Mouse (Mus musculus) forebrain, embryonic 16.5 days (tissue): Measurements from ENCODE around the gene Usp3. TPM values are rescaled to one million over a fixed set of nuclear protein-coding genes. Genes with fewer than 3 reads are reported as not detected.

Experiments used
- ATAC-seq: fragments of 200-750 bp; cut with Nextera tagmentation; 2 replicates; pipeline ENCODE4 v1.8.0; 2017; ENCODE audit warnings: mild to moderate bottlenecking, moderate library complexity
- H3K27ac ChIP-seq: fragments of 300-500 bp; sonication (generic); 2 replicates; pipeline ENCODE4 v1.5.1; 2014; ENCODE audit warnings: low read length, control low read depth
- H3K27me3 ChIP-seq: fragments of 300-500 bp; sonication (generic); replicated peaks from 2 replicates; pipeline ENCODE4 v1.6.1; 2014; ENCODE audit warnings: low read length; ENCODE audit not compliant: control insufficient read depth, insufficient read depth
- H3K36me3 ChIP-seq: fragments of 300-500 bp; sonication (generic); 2 replicates; pipeline ENCODE4 v1.6.1; 2014; ENCODE audit not compliant: control insufficient read depth, insufficient read depth
- H3K4me1 ChIP-seq: fragments of 300-500 bp; sonication (generic); replicated peaks from 2 replicates; pipeline ENCODE4 v1.6.1; 2014; ENCODE audit warnings: low read length; ENCODE audit not compliant: control insufficient read depth, insufficient read depth
- H3K4me2 ChIP-seq: fragments of 300-500 bp; sonication (generic); 2 replicates; pipeline ENCODE4 v1.6.1; 2014; ENCODE audit warnings: mild to moderate bottlenecking, low read length, control low read depth
- H3K4me3 ChIP-seq: fragments of 300-500 bp; sonication (generic); replicated peaks from 2 replicates; pipeline ENCODE4 v1.5.1; 2014; ENCODE audit warnings: mild to moderate bottlenecking, low read length, control low read depth
- H3K9ac ChIP-seq: fragments of 300-500 bp; sonication (generic); replicated peaks from 2 replicates; pipeline ENCODE4 v1.6.1; 2014; ENCODE audit warnings: low read depth, low read length, control low read depth
- H3K9me3 ChIP-seq: fragments of 300-500 bp; sonication (generic); 2 replicates; pipeline ENCODE4 v1.6.1; 2016; ENCODE audit warnings: low read length; ENCODE audit not compliant: control insufficient read depth
- WGBS: fragments of 180-500 bp; shearing (Covaris S2); extraction: QIAGEN DNeasy Blood & Tissue Kit; methylation state at CpG from one replicate; pipeline ENCODE4 v1.1.7; 2014; 5-methylcytosine and 5-hydroxymethylcytosine counted together
- polyA plus RNA-seq: library from polyadenylated mRNA; unstranded; fragments of >200 nt; fragmentation: Nextera tagmentation; extraction: Ambion mirVana; gene quantifications from 2 replicates; pipeline ENCODE4 v1.2.1, GENCODE M21; 2015

The Usp3 gene
- polyA plus RNA-seq, 1 experiment from 2014 or later: 93.0 TPM

DNA sequence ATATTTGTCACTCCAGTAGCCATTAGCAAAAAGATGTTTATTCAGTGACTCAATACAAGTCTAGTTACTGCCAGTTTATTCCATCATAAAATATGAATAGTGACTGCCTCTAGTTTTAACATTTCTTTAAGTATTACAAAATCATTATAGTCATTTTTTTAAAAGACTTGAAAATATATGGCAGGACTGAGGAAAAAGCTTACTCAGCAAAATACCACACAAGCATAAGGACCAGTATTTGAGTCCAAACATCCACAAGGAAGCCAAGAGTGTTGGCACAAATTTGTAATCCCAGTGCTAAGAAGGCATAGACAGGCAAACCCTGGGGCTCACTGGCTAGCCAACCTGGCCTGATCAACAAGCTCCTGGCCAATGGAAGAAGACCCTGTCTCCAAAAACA, 99.0 kb downstream of the Usp3 start:
- Histone ChIP-seq H3K9ac (no peak overlapping the region), H3K4me2 (no peak overlapping the region), H3K36me3 (peaks cover 52% of the 10 kb centered on the region), H3K9me3 (no peaks in the 10 kb centered on the region), H3K4me1 (no peaks in the 10 kb centered on the region), H3K27me3 (no peaks in the 10 kb centered on the region), H3K27ac (no peak overlapping the region), H3K4me3 (no peak overlapping the region)
- ATAC-seq: no peak

DNA sequence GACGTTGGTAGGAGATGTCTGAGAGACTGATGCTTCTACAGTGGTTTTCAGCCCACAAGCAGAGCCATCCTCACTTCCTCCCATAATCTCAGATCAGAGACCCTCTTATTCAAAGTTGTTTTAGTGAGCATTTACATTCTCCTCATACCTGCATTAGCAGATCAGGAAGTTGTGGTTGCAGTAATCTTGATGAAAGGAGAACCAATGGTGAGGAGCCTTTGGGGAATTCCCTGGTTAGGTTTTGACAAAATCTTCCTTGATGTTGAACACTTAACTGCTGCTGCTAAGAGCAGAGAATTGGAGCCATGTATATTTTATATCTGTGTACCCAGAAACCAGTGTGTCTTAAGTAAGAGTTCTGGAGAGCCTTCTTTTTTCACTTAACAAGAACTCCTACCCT, 100.6 kb downstream of the Usp3 start:
- no peaks in the 10 kb centered on the region for H3K9me3 ChIP-seq
- WGBS: 96% methylated on average over 1 of the region's 1 CpGs
- no peak overlapping the region for H3K4me3 ChIP-seq
- H3K36me3 ChIP-seq: peaks cover 52% of the 10 kb centered on the region
- H3K9ac ChIP-seq: no peak overlapping the region
- no peaks in the 10 kb centered on the region for H3K27me3 ChIP-seq
- H3K27ac ChIP-seq: no peak overlapping the region
- no peaks in the 10 kb centered on the region for H3K4me1 ChIP-seq
- ATAC-seq: no peak
- H3K4me2 ChIP-seq: no peak overlapping the region

DNA sequence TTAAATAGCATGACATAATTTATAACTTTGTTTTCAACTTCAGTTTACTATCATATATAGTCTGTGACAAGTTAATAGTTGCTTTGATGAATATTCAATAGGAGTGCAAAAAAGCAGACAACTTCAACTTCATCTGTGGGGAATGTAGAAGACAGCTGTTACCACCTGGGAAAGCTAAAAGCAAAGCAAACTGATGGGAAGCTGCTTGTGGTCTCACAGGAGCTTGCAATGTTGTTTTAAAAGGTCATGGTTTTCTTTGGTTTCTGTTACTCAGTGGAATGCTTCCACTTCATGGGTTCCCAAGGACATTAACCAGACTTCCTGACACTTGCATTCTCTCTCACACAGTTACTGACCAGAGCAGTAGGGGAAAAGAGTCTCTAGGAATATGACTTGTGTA, 104.2 kb downstream of the Usp3 start:
- Histone ChIP-seq H3K9me3 (no peaks in the 10 kb centered on the region), H3K4me2 (no peak overlapping the region), H3K4me1 (no peaks in the 10 kb centered on the region), H3K27ac (no peak overlapping the region), H3K4me3 (no peak overlapping the region), H3K36me3 (peaks cover 64% of the 10 kb centered on the region), H3K27me3 (no peaks in the 10 kb centered on the region), H3K9ac (no peak overlapping the region)
- no peak for ATAC-seq

DNA sequence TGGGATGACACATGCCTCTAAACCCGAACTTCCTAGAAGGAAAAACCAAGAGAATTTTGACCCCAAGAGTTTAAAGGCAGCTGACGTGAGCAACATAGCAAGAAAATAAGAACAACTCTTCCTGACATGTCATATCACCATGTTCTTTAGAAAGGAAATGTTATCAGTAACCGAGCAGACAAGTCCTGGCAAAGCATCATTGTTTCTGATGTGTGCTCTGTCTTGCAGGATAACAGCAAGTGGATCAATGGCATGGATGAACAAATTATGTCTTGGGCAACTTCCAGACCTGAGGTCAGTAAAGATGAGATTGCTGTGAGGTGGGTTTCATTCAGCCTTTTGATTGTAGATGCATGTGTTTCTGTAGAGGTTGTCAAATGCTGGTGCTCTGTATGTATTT, 109.5 kb downstream of the Usp3 start:
- Histone ChIP-seq H3K4me2 (no peak overlapping the region), H3K36me3 (peaks cover 51% of the 10 kb centered on the region), H3K27me3 (no peaks in the 10 kb centered on the region), H3K4me1 (no peaks in the 10 kb centered on the region), H3K4me3 (no peak overlapping the region), H3K9me3 (no peaks in the 10 kb centered on the region), H3K27ac (no peak overlapping the region), H3K9ac (no peak overlapping the region)
- 95% methylated on average over 3 of the region's 3 CpGs for WGBS
- ATAC-seq: no peak

DNA sequence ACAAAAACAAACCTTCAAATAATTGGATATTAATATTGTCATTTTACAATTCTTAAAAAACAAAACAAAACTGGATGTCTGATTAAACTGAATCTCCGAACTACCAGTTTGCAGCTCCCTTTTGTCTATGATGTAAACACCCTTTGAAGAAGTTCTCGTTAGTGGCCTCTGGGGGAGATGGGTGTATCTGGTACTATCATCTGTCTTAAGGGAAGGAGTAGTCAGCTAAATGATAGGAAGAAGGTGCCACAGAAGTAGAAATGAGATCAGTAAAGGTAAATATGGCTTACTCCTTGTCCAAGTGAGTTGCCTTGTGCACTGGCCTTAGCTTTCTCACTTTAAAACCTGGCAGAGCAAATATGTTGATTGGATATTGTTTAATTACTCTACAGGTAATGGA, 115.2 kb downstream of the Usp3 start:
- Histone ChIP-seq H3K4me1 (no peaks in the 10 kb centered on the region), H3K4me3 (no peak overlapping the region), H3K9me3 (no peaks in the 10 kb centered on the region), H3K9ac (no peak overlapping the region), H3K27me3 (no peaks in the 10 kb centered on the region), H3K4me2 (no peak overlapping the region), H3K27ac (no peak overlapping the region), H3K36me3 (peaks cover 24% of the 10 kb centered on the region)
- ATAC-seq: no peak
- WGBS: 67% methylated on average over 2 of the region's 2 CpGs

DNA sequence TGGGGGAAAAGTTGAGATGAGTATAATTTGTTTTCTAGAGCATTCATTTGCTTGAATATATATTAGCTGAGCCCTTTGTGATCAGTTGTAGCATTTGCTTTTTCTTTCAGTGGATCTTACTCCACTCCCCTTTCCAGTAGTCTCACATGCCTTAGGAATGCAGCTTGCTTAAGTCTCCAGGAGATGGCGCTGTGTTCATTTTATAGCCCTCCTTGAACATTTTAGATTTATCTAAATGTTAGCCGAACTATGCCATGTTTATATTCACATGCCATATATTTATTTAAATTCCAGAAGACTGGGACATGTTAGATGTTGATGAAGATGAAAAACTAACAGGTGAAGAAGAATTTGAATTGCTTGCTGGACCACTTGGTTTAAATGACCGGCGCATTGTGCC, 127.9 kb downstream of the Usp3 start:
- Histone ChIP-seq H3K9ac (no peak overlapping the region), H3K36me3 (peaks cover 32% of the 10 kb centered on the region), H3K4me2 (no peak overlapping the region), H3K4me1 (no peaks in the 10 kb centered on the region), H3K9me3 (no peaks in the 10 kb centered on the region), H3K27me3 (no peaks in the 10 kb centered on the region), H3K27ac (no peak overlapping the region), H3K4me3 (no peak overlapping the region)
- 54% methylated on average over 4 of the region's 4 CpGs for WGBS
- no peak for ATAC-seq

Other genes starting within 250 kb of the Usp3 start
- 54.6 and 59.9 TPM in 2 replicates for gene Herc1, start 242.7 kb downstream of the Usp3 start, polyA plus RNA-seq
- 1.3 and 1.8 TPM in 2 replicates for gene Fbxl22, start 78.5 kb downstream of the Usp3 start, polyA plus RNA-seq
- gene Car12, start 120.5 kb upstream of the Usp3 start, polyA plus RNA-seq: 3.3 and 4.4 TPM in 2 replicates
- 32.9 and 34.3 TPM in 2 replicates for gene Aph1b, start 202.3 kb upstream of the Usp3 start, polyA plus RNA-seq
- 0.42 and 0.43 TPM in 2 replicates for gene Gm10647, start 203.9 kb upstream of the Usp3 start, polyA plus RNA-seq
- gene Aph1c, start 241.6 kb upstream of the Usp3 start, polyA plus RNA-seq: 3.1 and 5.9 TPM in 2 replicates